Mouse (Mus musculus): Measurements from ENCODE around the gene Ddx20. TPM values are rescaled to one million over a fixed set of nuclear protein-coding genes. Genes with fewer than 3 reads are reported as not detected.
A peak's percentile ranks its signal among the peaks of the same experiment; 100 is the strongest.

Ddx20 gene
- polyA plus RNA-seq, 1 experiment, result 31.3 TPM

DNA sequence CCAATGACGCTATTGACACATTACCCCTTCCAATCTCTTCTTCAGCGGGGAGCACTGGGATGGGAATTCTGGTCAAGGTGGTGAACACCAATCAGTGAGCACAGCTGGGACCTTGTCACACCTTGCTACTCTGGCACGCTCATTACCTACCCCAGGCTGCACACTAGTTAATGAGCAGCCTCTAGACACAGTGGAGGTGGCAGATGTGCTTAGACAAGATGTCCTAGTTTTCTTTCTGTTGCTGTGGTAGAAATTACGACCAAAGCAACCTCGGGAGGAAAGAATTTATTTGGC is 9.7 kb upstream of the Ddx20 start:
- Histone ChIP-seq H3K4me1 (ENCODE audit: control insufficient read depth, insufficient read depth, low read length) (no peaks in the 10 kb centered on the region), H3K4me3 (ENCODE audit: low read depth, low read length) (no peak overlapping the region), H3K9me3 (replicated peaks; ENCODE audit: control insufficient read depth, insufficient read depth, low read length, poor library complexity, severe bottlenecking) (no peaks in the 10 kb centered on the region), H3K36me3 (ENCODE audit: control insufficient read depth, insufficient read depth, low read length, poor library complexity, severe bottlenecking) (no peaks in the 10 kb centered on the region), H3K9ac (ENCODE audit: low read depth, poor library complexity, severe bottlenecking) (no peak overlapping the region), H3K27me3 (ENCODE audit: control insufficient read depth, insufficient read depth, low read length, poor library complexity, severe bottlenecking) (no peaks in the 10 kb centered on the region), H3K27ac (ENCODE audit: insufficient read depth, low read length) (no peak overlapping the region)
- TF ChIP-seq EP300 (IDR thresholded peaks at IDR 0.05; ENCODE audit: insufficient read depth, low read depth, low read length) (no peak), POLR2A (IDR thresholded peaks at IDR 0.05; ENCODE audit: insufficient read depth, low read length) (no peak), CTCF (IDR thresholded peaks at IDR 0.05; ENCODE audit: low read depth, low read length) (no peak)

DNA sequence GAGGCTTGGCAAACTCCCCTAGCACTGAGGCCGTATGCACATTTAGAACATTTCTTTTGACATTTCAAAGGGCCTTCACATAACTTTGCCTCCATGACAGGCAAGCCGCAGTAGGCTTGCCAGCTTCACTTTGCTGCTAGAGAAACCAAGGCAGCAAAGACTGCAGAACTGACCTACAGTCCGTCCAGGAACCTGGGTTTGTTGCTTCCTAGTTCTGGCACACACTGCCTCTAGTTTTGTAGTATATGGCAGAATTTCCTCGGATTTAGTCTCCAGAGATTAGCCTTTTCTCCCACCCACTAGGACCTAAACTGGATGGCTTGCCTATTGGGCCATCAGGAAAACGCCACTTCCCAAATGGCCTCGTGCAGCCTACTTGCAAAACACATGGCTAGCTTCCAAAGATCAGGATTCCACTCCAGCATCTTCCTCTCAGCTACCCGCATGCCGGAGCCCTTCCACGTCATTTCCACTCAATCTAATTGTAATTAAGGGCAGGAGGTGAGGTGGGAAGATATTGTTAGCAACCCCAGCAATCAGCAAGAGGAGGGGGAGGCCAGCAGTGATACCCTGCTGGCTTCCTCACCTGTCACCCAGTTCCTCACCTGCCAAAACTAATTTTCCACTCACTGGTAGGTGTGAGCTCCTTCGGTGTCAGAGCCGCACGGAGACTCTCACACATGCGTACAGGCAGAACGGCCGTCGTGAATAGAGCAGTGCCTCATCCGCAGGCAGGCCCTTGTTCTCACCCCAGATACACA is 9.2 kb upstream of the Ddx20 start:
- no peak overlapping the region for H3K9ac ChIP-seq (ENCODE audit: low read depth, poor library complexity, severe bottlenecking)
- no peak overlapping the region for H3K4me3 ChIP-seq (ENCODE audit: low read depth, low read length)
- H3K27ac ChIP-seq (ENCODE audit: insufficient read depth, low read length), result no peak overlapping the region

DNA sequence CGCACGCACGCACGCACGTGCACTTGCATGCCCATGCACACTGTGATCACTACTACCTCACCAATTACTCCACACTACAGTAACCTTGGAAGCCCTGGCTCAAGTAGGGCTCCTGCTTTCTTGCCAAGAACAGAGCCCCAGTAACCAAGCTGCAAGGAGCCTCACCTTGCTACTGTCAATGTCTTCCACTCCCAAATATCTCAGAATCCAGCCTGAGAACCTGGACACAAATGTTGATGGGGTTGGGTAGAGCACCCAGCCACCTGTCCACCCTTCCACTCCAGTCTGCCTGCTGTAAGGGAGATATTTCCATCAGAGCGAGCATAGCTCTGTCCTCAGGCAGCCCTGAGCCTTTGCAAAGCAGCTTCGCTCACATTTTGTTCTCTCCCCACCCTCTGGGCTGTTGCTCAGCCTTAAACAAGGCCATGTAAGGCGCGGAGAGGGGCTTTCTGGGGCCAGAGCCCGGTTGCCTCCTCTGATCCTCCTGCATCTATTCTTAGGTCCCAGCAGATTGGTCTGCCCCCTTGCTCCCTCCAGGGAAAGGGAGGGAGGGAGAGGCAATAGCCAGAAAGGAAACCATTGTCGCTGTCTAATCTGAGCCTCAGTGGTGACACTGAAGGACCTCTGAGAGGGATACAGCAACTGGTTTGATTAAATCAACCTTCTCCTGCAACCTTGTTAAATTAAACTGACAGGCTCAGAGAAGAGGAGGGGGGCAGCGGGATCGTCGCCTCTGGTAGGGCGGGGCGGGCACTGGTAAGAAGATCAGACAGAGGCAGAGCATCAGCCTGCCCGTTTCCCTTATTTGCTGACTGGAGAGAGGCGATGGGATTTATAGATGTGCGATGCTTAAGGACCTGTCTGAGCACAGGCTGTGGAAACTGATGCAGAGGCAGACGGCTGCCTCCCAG is 8.4 kb upstream of the Ddx20 start:
- no peak overlapping the region for H3K27ac ChIP-seq (ENCODE audit: insufficient read depth, low read length)
- H3K4me3 ChIP-seq (ENCODE audit: low read depth, low read length), result no peak overlapping the region
- TF ChIP-seq EP300 (IDR thresholded peaks at IDR 0.05; ENCODE audit: insufficient read depth, low read depth, low read length), result no peak
- H3K9me3 ChIP-seq (replicated peaks; ENCODE audit: control insufficient read depth, insufficient read depth, low read length, poor library complexity, severe bottlenecking), result no peaks in the 10 kb centered on the region
- no peaks in the 10 kb centered on the region for H3K4me1 ChIP-seq (ENCODE audit: control insufficient read depth, insufficient read depth, low read length)
- no peaks in the 10 kb centered on the region for H3K36me3 ChIP-seq (ENCODE audit: control insufficient read depth, insufficient read depth, low read length, poor library complexity, severe bottlenecking)
- no peaks in the 10 kb centered on the region for H3K27me3 ChIP-seq (ENCODE audit: control insufficient read depth, insufficient read depth, low read length, poor library complexity, severe bottlenecking)
- no peak overlapping the region for H3K9ac ChIP-seq (ENCODE audit: low read depth, poor library complexity, severe bottlenecking)

More for the DNA sequence above, 9.2 kb upstream of the Ddx20 start:
- H3K36me3 ChIP-seq (ENCODE audit: control insufficient read depth, insufficient read depth, low read length, poor library complexity, severe bottlenecking), result no peaks in the 10 kb centered on the region
- H3K27me3 ChIP-seq (ENCODE audit: control insufficient read depth, insufficient read depth, low read length, poor library complexity, severe bottlenecking), result no peaks in the 10 kb centered on the region
- H3K9me3 ChIP-seq (replicated peaks; ENCODE audit: control insufficient read depth, insufficient read depth, low read length, poor library complexity, severe bottlenecking), result no peaks in the 10 kb centered on the region
- H3K4me1 ChIP-seq (ENCODE audit: control insufficient read depth, insufficient read depth, low read length), result no peaks in the 10 kb centered on the region
- no peak for TF ChIP-seq EP300 (IDR thresholded peaks at IDR 0.05; ENCODE audit: insufficient read depth, low read depth, low read length)
- no peak for TF ChIP-seq CTCF (IDR thresholded peaks at IDR 0.05; ENCODE audit: low read depth, low read length)
- no peak for TF ChIP-seq POLR2A (IDR thresholded peaks at IDR 0.05; ENCODE audit: insufficient read depth, low read length)

DNA sequence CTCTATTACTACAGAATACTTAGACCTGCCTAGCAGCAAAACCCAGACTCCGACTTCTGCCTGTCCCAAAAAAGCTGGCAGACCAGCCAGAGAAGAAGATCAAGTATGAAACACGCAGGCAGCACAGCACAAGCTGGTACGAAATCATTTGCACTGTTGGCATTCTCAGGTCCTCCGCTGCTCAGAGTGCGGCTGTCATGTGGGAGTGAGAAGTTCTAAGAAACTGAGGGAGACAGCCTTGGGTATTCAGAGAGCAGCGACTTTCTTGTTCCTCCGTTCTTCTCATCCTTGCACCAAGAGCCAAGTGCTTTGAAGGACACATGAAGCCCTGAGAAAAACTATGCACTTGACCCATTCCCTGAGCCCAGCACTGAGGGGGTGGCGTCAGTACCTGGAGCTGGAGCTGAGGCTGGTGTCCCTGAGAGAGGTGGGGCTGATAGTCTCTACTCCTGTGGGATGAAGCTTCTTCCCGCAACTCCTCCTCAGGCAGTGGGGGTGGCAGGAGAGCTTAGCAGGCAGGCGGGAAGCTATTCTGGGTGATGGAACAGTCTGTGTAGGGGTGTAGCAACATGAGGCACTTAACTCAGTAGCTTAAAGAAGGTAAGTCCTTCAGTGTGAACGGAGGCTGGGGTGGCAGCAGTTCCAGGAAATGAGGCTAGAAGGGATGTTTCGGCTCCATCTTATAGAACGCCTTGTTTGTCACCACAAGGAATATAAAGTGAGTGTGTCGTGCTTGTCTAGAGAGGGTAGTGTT is 6.1 kb upstream of the Ddx20 start:
- H3K36me3 ChIP-seq (ENCODE audit: control insufficient read depth, insufficient read depth, low read length, poor library complexity, severe bottlenecking), result no peaks in the 10 kb centered on the region
- H3K4me3 ChIP-seq (ENCODE audit: low read depth, low read length), result no peak overlapping the region
- H3K27me3 ChIP-seq (ENCODE audit: control insufficient read depth, insufficient read depth, low read length, poor library complexity, severe bottlenecking), result no peaks in the 10 kb centered on the region
- no peak for TF ChIP-seq EP300 (IDR thresholded peaks at IDR 0.05; ENCODE audit: insufficient read depth, low read depth, low read length)
- TF ChIP-seq POLR2A (IDR thresholded peaks at IDR 0.05; ENCODE audit: insufficient read depth, low read length), result no peak
- no peak for TF ChIP-seq CTCF (IDR thresholded peaks at IDR 0.05; ENCODE audit: low read depth, low read length)
- H3K9me3 ChIP-seq (replicated peaks; ENCODE audit: control insufficient read depth, insufficient read depth, low read length, poor library complexity, severe bottlenecking), result no peaks in the 10 kb centered on the region
- no peak overlapping the region for H3K27ac ChIP-seq (ENCODE audit: insufficient read depth, low read length)
- no peak overlapping the region for H3K9ac ChIP-seq (ENCODE audit: low read depth, poor library complexity, severe bottlenecking)
- H3K4me1 ChIP-seq (ENCODE audit: control insufficient read depth, insufficient read depth, low read length), result no peaks in the 10 kb centered on the region

DNA sequence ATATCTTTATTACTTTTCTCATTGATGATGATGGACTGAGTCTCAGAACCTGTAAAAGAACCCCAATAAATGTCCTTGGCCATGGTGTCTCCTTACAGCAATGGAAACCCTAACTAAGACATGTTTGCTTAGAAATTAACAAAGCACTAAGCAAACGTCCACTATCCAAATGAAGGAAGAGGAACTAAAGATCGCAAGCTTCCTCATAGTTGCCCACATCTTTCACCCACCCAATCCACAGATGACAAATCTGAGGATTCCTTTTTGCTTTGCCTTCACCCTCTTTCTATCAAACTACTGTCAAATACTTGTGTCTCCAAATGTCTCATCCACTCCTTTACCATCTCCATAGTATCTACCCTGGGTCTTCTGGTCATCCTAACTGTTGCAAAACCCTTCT is 1.2 kb upstream of the Ddx20 start:
- TF ChIP-seq POLR2A (IDR thresholded peaks at IDR 0.05; ENCODE audit: insufficient read depth, low read length) (no peak), CTCF (IDR thresholded peaks at IDR 0.05; ENCODE audit: low read depth, low read length) (no peak), EP300 (IDR thresholded peaks at IDR 0.05; ENCODE audit: insufficient read depth, low read depth, low read length) (no peak)
- H3K4me1 ChIP-seq (ENCODE audit: control insufficient read depth, insufficient read depth, low read length), result no peaks in the 10 kb centered on the region
- no peaks in the 10 kb centered on the region for H3K27me3 ChIP-seq (ENCODE audit: control insufficient read depth, insufficient read depth, low read length, poor library complexity, severe bottlenecking)
- no peak overlapping the region for H3K27ac ChIP-seq (ENCODE audit: insufficient read depth, low read length)
- peak overlapping the region; percentile 82; the same call in 1 of the 2 replicates for H3K9ac ChIP-seq (ENCODE audit: low read depth, poor library complexity, severe bottlenecking)
- no peaks in the 10 kb centered on the region for H3K9me3 ChIP-seq (replicated peaks; ENCODE audit: control insufficient read depth, insufficient read depth, low read length, poor library complexity, severe bottlenecking)
- no peak overlapping the region for H3K4me3 ChIP-seq (ENCODE audit: low read depth, low read length)
- peaks cover 9% of the 10 kb centered on the region for H3K36me3 ChIP-seq (ENCODE audit: control insufficient read depth, insufficient read depth, low read length, poor library complexity, severe bottlenecking)

All from ES-Bruce4 (cell line).